Mouse (Mus musculus) inflammation-experienced regulatory T-cells, adult 16 weeks (primary cell): ENCODE measurements around the gene Pigr. TPM values are rescaled to one million over a fixed set of nuclear protein-coding genes. Genes with fewer than 3 reads are reported as not detected.

ENCODE experiments used
- polyA plus RNA-seq: library from polyadenylated mRNA; unstranded; fragments of 100-300 nt; shearing (Covaris generic); gene quantifications from one replicate; pipeline ENCODE4 v1.2.1, GENCODE M21; 2017

Gene Pigr
- polyA plus RNA-seq = 0.17 TPM

DNA sequence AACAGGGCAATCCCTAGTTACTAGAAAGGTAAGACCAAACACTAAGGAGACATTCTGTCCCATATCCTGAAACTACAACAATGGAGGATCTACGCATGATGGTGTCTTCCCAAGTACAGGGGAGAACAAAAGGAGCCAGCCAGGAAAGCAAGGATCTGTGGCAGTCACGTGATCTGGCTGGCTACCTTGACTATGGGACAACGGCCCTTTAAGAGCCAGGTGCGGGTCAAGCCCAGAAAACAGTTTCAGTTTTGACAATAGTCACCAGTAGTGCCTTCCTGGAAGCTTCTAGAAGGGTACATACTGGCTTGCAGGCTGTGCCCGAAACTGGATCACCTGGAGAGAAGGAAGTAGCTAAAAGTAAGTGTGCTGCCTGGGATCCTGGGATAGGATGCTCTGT is at the start of gene Pigr:
Gene Pigr (plus strand): TSS at position 237 of the 400 bp plus-strand sequence.

DNA sequence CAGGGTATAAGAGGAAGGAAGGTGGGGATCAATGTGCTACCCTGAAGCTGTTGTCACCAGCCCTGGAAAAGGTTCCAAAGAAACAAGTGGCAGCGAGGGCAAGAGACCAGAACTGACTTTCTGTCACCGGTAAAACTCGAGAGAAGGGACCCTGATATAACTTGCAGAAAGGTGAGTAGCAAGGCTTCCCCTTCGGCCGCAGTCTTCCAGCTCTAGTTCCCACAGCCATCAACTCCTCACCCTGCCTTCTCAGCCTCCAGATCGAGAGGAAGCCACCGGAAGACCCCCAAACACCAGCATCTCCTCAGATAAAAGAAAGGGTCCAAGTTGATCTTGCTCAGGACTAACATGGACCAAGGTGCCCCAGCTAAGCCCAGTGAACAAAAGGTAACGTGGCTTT is 25.9 kb upstream of the Pigr start, which contains the start of gene Fcamr:
Gene Fcamr (plus strand): TSS at position 301 of the 400 bp plus-strand sequence.

DNA sequence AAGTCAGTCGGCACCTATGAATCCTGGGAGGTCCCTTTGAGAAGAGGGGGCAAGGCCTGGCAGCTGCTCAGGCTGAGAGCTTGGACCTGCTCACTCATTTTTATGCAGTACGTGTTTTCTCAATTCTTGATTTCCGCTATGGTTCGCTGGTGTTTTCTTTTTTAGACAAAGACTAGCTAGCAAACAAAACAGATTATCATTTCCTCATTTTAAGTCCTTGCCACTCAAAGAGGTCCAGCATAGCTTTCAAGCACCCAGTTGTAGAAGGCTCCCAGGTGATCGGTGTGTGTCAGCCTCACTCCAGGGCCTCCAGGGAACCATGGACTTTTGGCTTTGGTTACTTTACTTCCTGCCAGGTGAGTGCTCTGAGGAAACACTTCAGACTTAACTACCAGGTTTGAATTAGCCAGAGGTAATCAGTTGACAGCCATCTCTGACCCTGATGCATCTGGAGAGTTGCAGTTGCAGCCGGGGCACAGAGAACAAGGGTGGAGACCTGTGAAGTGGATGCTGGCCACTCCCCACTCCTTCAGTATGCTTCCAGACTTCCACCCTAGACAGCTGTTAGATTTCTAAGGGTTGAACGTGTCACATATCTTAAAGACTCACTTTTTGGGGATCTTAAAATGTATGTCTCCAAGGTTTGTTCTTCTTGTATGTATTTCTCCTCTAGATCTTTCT is 39.2 kb downstream of the Pigr start, which contains the start of gene Fcmr:
Gene Fcmr (plus strand): TSS at position 129 of the 681 bp plus-strand sequence.

DNA sequence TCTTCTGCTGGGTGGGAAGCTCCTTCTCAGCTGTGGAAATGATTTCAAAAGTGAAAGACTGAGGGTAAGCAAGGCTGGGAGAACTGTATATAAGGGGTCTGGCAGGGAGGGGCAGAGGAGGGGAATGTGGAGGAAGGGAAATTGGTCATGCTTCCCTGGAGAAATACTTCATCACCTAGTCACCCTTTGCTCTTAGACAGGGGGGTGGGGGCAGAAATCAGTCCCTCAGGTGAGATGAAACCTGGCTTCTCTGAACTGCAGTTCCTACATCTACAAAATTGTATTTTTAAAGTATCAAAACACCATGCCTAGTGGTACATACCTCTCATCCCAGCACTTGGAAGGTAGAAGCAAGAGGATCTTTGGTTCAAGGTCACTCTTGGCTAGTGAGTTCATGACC is 60.9 kb downstream of the Pigr start, which contains the start of gene Il24:
Gene Il24 (minus strand): TSS at position 101 of the 400 bp plus-strand sequence.

Other genes starting within 250 kb of the Pigr start
- gene Zp3r, start 197.1 kb upstream of the Pigr start, polyA plus RNA-seq = not detected
- gene C4bp, start 165.1 kb upstream of the Pigr start, polyA plus RNA-seq = 0.24 TPM
- gene Gm29427, start 110.9 kb upstream of the Pigr start, polyA plus RNA-seq = not detected
- gene Yod1, start 109.4 kb upstream of the Pigr start, polyA plus RNA-seq = 7.5 TPM
- gene Pfkfb2, start 97.4 kb upstream of the Pigr start, polyA plus RNA-seq = 7.5 TPM
- gene AA986860, start 94.7 kb upstream of the Pigr start, polyA plus RNA-seq = 0.13 TPM
- gene Fcamr, start 25.8 kb upstream of the Pigr start, polyA plus RNA-seq = 0.66 TPM
- 6.0 TPM for gene Fcmr, start 39.0 kb downstream of the Pigr start, polyA plus RNA-seq
- gene Il24, start 60.8 kb downstream of the Pigr start, polyA plus RNA-seq = not detected
- gene Il20, start 84.8 kb downstream of the Pigr start, polyA plus RNA-seq = not detected
- gene Il19, start 113.4 kb downstream of the Pigr start, polyA plus RNA-seq = not detected
- gene Il10, start 193.2 kb downstream of the Pigr start, polyA plus RNA-seq = 7.4 TPM